Mouse (Mus musculus): ENCODE data around the gene Tnnc2.

Gene Tnnc2

GRCm38 (mm10) chr2:164770279-164770678 lies 9.5 kb downstream of the Tnnc2 start:
- DNase-seq, result no peak

- peak; percentile 99 for DNase-seq
Measured at GRCm38 (mm10) chr2:164769258-164770037, 10.3 kb downstream of the Tnnc2 start, which contains the start of gene Ube2c. Gene Ube2c (plus strand): TSS chr2:164769898.

GRCm38 (mm10) chr2:164767812-164768540 lies 11.8 kb downstream of the Tnnc2 start:
- no peak for DNase-seq

DNA sequence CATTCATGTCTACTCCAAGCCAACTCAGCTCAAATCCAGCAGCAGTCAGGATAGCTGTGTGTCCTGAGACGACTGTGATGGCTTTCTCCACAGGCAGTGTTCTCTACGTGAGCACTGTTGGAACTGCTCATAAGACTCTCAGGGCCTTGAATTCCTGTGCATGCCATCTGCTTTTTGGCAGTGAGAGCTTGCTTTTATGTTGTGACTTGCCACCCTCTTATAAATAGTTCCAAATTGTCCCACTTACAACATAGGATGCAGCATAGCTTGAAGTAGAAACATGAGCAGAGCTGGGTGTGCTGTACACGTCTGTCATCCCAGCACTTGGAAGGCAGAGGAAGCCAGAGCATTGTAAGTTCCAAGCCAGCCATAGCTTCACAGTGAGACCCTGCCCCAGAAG lies 13.9 kb downstream of the Tnnc2 start:
- no peak for DNase-seq

GRCm38 (mm10) chr2:164762593-164762992 lies 17.2 kb downstream of the Tnnc2 start:
- DNase-seq, result no peak

GRCm38 (mm10) chr2:164761971-164762370 lies 17.8 kb downstream of the Tnnc2 start:
- no peak for DNase-seq

- DNase-seq, result no peak
Measured at GRCm38 (mm10) chr2:164761502-164761901, 18.3 kb downstream of the Tnnc2 start.

GRCm38 (mm10) chr2:164760059-164760833 lies 19.5 kb downstream of the Tnnc2 start:
- DNase-seq, result no peak

GRCm38 (mm10) chr2:164758692-164759091 lies 21.1 kb downstream of the Tnnc2 start:
- DNase-seq, result no peak

DNA sequence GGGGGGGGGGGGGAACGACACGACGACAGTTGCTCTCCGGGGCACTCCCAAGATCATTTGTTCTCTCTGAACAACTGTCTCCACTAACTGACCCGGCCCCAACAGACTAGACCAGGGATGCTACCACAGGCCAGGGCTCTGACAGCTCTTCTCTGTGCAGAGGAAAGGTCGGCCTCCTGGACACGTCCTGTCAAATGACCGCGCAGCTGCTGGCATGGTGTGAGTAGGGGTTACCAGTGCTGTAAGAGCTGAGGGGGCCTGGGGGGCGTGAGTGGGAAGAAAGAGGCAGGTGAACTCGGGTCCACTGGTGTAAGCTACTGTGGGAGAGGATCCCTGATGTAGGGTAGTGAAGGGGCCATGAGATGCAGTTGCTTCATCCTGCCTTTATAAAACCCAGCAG lies 21.9 kb downstream of the Tnnc2 start:
- no peak for DNase-seq

- no peak for DNase-seq
Measured at GRCm38 (mm10) chr2:164754800-164755199, 25.0 kb downstream of the Tnnc2 start.

GRCm38 (mm10) chr2:164754105-164754504 lies 25.7 kb downstream of the Tnnc2 start:
- DNase-seq, result no peak

DNA sequence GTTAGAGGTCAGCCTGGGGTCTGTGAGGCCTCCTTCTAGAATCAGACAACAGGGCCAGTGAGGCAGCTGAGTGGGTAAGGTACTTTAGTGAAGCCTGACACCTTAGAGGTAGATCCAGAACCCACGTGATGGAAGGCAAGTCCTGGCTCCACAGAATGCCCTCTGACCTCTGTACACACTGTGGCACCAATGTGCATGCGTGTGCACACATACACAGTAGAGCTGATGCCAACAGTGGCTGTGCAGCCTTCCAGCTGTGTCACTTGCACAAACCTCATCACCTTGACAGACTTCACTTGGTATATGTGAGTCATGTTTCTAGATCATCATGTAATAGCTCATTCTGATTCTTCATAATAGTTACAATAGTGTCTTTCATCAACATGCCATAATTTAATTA lies 27.3 kb downstream of the Tnnc2 start:
- DNase-seq, result no peak

DNA sequence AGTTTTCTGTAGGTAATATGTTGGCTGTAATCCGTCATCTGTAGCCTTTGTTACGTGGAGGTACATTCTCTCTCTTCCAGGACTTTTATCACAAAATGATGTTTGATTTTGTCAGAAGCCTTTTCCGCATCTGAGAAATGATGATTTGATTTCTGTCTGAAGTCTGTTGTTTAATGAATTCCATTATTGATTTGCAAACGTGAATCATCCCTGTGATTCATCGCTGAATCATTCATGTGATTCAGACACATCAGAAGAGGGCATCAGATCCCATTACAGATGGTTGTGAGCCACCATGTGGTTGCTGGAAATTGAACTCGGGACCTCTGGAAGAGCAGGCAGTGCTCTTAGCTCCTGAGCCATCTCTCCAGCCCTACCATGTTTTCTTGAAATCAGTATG lies 30.8 kb downstream of the Tnnc2 start:
- no peak for DNase-seq

DNA sequence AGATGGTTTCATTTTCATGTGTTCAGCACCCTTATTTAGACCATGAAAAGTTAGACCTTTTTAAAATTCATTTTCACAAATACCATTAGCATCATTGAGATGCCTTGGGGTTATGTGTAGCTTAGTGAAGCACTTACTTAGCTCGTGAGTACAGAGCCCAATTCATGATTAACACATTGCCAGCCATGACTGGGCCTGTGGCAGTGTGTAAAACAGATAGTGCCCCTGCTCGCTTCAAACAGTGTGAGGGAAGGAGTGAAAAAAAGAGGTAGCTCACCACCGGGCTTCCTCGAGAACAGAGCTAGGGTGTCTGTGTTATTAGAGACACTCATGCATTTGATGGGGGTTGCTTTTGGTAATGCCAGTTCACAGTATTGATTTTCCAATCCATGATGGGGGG lies 31.6 kb downstream of the Tnnc2 start:
- no peak for DNase-seq

DNA sequence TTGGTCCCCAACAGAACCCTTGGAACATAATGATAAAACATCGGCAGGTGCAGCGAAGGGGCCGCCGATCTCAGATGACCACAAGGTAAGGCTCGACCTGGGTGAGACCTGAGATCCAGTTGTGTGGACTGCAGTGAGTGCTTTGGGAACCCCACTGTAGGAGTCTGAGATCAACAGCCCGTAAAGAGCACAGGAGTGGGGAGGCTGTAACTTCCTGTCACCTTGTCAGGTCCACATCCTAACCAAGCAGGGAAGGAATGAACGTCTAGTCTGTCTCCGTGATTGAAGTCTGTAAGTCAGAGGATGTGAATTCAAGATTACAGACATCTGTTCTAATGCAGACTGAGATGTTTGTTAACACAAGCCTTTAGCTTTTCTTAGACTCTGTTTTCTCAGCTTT lies 33.1 kb downstream of the Tnnc2 start:
- no peak for DNase-seq

DNA sequence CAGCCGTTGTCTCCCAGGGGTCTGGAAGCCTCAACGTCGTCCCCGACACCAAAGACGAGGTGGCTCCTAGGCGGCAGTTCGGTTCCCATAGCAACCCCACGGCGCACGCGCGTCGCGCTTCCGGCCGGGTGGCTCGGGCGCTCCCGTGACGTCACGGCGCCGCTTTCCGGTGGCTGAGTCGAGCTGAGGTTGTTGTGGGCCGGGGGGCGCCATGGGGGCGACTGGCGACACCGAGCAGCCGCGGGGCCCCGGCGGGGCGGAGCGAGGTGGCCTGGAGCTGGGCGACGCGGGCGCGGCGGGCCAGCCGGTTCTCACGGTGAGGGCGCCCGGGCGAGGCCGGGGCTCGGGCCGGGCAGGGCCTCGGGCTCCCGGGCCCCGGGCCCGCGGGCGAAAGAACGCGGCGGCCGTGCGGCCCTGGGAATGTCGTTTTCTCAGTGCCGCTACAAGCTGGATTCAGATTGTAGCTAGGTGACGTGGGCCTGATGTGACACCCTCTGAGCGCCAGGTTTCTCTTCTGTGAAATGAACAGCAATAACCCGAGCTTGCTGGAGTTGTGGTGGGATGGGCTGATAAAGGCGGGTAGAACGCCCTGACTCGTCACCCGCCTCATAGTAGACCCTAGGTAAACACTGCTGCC lies 33.8 kb downstream of the Tnnc2 start, which contains the start of the genes Wfdc3 and Dnttip1:
TSS of gene Wfdc3 (minus strand) at position 89 of the 637 bp plus-strand sequence.
TSS of gene Dnttip1 (plus strand) at position 141 of the 637 bp plus-strand sequence.
- peak; percentile 89 for DNase-seq

DNA sequence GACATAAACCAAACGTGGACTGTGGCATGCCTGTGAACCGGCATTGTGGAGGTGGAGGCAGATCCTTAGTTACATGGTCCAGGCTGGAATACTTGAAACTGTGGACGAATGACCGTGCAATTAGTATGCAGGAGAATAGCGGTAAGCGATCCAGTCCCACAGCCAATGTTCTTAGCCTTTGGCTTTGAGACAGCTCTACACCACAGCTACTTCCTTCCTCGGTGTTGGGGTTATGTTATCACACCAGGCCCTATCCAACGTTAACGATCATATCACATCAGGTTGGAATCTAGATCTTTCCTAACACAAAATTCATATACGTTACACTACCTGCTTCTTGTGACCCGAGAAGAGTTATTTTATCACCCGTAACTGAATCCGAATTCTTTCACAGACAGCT lies 34.8 kb downstream of the Tnnc2 start:
- DNase-seq, result no peak

DNA sequence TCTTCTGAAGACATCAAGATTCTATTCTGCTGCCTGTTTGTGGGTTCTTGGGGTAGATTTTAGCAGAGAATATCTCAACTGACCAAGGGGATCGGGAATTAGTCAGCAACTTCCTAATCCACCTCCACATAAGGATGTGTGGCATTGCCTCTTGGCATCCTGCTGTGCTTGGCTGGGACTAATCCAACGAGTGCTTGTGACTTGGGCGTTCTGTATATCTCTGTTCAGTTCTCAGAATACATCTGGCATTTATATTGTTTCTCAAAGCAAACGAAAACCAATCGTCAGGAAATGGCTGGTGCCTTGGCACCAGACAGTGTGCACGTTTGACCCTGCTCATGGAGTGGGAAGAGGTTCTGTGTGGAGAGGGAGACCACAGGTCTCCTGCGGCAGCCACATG lies 39.9 kb downstream of the Tnnc2 start:
- no peak for DNase-seq

- DNase-seq, result peak; percentile 42
Measured at GRCm38 (mm10) chr2:164737377-164738090, 42.2 kb downstream of the Tnnc2 start.

DNA sequence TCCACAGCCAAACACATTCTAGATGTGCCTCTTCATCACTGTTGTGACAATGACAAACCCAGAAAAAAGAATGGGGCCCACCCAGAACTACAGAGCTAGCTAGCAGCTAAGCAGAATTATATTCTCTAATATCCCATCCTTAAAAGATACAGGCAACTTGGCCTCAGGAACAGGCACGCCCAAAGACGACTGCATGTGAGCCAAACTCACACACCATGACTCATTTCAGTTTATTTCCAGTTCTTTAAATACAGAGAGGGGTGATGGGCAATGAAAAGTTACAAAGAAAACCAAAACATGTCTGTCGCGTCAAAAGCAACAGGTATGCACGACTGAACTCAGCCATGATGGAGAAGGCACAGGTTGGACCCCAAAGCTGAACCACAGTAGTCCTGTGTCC lies 44.3 kb downstream of the Tnnc2 start:
- no peak for DNase-seq

DNA sequence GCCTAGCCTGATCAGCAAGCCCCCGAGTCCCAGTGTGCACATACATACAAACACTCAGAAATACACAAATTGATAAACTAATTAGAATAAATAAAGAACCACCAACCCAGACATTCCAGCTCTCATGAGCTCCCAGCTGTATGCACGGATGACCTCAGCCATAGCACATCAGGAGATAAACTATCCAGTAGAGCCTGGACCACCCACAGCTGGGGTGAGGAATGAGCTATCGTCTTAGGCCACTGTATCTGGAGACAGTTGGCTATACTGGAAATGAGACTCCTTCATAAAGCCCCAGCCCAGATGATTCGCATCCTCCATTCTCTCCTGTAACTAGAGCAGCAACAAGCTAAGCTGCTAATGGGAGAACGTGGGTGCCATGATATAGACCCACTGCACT lies 44.9 kb downstream of the Tnnc2 start:
- DNase-seq, result no peak

All from kidney, adult 11 months (tissue).